Mouse (Mus musculus) T-cell, adult 2 months (primary cell): ENCODE data around the gene Wfdc21.

Experiments used
- DNase-seq: peaks from one replicate; pipeline ENCODE4 v3.0.0; 2022; ENCODE audit warnings: low spot score

Gene Wfdc21

DNA sequence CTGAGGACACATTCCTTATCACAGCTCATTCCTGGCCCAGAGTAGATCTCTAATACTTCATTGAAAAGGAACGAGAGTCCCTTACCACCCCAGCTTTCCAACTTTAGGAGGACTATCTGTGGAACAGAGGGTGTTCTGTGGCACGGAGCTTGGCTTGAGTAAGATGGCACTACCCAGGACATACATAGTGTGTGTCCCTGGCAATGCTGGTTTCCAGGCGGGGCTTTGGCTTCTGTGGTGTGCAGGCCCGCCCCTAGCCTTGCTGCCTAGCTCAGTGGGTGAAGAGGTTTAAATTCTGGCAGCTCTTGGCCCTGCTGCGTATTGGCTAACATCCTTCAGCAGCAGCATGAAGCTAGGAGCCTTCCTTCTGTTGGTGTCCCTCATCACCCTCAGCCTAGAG lies at the start of gene Wfdc21:
Gene Wfdc21 (plus strand): TSS at position 260 of the 400 bp plus-strand sequence.
- no peak for DNase-seq

- no peak for DNase-seq
Observed at GRCm38 (mm10) chr11:83703705-83704104, 43.0 kb upstream of the Wfdc21 start, which contains the start of gene Wfdc17. Gene Wfdc17 (plus strand): TSS chr11:83703991.

DNA sequence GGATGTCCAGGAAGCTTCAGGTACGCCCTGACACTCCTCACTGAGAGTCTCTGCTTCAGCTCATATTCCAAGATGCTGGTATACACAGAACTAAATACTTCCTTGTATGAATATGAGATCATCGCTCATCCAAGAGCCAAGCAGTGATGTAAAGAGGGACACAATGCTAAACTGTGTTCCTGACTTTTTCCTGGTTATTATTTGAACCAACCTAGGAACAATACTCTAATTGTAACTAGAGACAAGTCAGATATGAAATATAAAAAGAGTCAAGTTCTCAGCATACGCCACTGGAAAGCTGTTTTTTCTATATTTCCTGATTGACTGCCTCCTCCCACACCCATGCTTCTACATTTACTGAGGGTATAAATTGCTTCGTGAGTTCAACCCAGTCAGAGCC lies 38.0 kb upstream of the Wfdc21 start, which contains the start of gene Wfdc18:
Gene Wfdc18 (plus strand): TSS at position 301 of the 400 bp plus-strand sequence.
- DNase-seq: no peak

DNA sequence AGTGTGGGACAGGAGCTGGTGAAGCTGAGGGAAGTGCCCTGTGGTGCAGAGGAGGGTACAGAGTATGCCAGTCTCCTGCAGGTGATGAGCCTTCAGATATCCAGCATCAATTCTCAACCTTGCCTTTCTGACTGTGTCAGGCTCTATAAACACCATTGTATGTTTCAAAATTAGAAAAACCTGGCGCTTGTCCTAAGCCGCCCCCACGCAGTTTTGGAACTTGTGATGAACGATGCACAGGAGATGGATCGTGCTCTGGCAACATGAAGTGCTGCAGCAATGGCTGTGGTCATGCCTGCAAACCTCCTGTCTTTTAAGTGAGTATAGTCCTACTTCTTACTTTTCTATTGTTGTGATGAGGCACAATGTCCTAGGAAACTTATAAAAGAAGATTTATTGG lies 37.1 kb upstream of the Wfdc21 start:
- DNase-seq: no peak

GRCm38 (mm10) chr11:83712671-83713070 lies 34.1 kb upstream of the Wfdc21 start:
- DNase-seq: no peak

DNA sequence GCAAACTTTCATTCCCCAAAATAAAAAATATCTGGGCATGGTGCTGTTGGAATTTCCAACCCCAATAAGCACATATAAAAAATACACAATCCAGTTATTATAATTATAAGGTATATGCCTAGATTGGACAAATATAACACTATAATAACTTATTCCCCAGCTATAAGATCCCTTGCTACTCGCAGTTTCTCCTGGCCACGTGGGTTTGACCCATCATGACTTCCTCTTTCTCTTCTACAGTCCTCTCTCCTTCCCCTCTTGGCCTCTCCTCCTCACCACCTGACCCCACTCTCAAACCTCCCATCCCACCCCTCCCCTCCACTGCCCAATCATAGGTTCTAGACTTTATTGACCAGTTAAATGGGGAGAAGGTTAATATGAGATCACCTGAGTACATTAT lies 32.8 kb upstream of the Wfdc21 start:
- no peak for DNase-seq

GRCm38 (mm10) chr11:83717042-83717665 lies 29.6 kb upstream of the Wfdc21 start:
- DNase-seq: no peak

DNA sequence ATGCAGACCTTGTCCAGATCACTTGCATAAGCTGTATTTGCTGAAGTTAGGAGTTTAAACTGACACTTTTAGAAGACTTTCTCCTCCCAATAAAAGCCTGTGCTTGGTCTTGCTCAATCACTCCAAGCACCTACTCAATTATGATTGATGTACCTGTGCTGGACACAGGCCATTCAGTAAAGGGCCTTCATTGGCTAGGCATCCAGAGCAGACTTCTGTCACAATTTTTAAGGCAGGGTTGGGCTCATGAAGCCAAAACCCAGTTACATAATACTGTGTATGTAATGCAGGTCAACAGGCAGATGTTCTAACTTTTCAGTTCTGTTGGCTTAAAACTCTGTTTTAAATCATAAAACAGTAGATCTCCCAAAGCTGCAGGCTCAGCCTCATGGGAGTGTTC lies 26.0 kb upstream of the Wfdc21 start:
- no peak for DNase-seq

DNA sequence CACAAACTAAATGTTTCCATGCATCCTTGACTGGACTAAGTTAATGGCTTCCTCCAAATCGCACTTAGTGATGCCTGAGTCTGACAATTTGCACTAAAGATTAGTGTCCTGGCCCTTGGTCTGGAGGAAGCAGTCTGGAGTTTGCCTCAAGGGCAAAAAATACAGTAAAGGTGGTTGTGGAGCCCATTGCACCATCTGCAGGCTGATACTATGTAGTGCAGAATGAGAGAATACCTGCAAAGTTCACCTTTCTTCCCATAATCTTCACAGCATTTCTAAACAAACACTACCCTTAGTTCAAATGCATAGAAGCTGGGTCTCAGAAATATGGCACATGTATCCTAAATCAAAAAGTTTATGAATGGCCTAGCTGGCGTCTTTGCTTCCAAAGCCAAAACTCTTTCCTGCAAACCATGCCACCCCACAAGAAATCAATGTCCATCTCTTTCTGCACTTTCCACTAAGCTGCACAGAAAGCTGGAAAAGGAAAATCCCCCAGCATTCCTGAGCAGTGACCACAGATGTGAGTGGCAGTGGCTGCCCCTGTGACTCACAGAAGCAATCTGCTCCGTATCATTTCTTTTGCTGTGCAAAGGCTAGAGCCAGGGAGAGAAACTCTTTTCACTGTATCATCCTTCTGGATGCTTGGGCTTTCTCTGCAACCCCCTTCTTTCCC lies 17.8 kb upstream of the Wfdc21 start:
- DNase-seq: no peak

GRCm38 (mm10) chr11:83731116-83731515 lies 15.6 kb upstream of the Wfdc21 start:
- DNase-seq: no peak

DNA sequence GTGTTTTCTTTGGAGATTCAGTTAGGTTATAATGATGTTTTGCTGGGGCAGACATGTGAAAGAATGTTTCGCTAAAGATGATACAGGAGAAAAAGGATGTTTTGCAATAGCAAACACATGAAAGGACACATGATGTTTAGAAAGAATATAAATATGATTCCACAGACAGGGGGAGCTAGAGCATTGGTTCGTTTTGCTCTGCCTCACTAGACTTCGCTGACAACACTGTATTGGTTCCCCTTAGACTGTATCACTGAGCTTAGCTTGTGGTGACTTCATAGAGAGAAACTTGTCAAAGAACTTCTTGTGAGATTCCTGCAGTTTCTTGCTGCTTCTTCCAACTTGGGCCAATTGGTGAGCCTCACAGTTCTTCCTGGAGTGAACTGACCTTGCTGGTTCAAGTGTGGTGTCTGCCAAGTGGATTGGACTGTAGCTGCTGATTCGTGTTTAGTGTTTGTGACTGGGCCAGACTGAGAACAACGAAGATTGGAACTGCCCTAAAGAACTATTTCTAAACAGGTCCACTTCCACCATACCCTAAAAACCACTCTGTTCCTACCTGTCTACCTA lies 13.6 kb upstream of the Wfdc21 start:
- no peak for DNase-seq

GRCm38 (mm10) chr11:83734215-83734614 lies 12.5 kb upstream of the Wfdc21 start:
- no peak for DNase-seq

GRCm38 (mm10) chr11:83735881-83736280 lies 10.9 kb upstream of the Wfdc21 start:
- no peak for DNase-seq

GRCm38 (mm10) chr11:83737109-83737558 lies 9.6 kb upstream of the Wfdc21 start:
- no peak for DNase-seq

DNA sequence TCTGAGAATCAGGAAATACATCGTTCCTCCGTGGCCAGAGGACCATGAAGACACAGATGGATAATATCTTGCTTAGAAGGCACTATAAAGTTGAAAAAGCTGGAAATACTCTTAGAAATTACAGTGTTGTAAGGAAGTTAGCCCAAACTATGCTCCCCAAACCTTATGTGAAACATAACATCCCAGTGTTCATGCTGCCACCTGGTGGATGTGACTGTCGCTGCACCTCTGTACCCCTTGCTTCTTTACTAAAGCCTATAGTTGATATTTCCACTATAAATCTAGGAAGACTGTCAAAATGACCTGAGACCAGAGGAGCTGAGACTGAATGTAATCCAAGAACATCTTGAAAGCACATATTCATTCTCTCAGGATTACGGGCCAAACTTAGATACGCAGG lies 7.5 kb upstream of the Wfdc21 start:
- DNase-seq: peak; percentile 53

GRCm38 (mm10) chr11:83740443-83740991 lies 6.2 kb upstream of the Wfdc21 start:
- no peak for DNase-seq

DNA sequence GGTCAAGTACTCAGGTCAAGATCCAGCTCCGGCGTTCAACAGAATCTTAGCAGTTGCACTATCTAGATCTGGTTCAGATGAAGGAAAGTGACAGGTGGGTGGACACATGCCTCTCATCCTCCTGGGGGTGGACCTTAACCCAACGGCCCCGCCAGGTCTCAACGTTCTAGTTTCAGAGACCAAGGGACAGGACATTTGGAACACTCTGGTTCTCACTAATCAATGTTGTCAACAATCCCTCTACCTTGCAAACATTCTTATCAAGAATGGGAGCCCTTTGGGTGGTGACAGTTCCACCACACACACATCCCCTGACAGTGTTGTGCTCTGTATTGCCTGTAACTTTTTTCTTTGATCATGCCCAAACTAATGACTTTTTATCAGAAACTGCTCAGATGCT lies 4.9 kb upstream of the Wfdc21 start:
- no peak for DNase-seq

DNA sequence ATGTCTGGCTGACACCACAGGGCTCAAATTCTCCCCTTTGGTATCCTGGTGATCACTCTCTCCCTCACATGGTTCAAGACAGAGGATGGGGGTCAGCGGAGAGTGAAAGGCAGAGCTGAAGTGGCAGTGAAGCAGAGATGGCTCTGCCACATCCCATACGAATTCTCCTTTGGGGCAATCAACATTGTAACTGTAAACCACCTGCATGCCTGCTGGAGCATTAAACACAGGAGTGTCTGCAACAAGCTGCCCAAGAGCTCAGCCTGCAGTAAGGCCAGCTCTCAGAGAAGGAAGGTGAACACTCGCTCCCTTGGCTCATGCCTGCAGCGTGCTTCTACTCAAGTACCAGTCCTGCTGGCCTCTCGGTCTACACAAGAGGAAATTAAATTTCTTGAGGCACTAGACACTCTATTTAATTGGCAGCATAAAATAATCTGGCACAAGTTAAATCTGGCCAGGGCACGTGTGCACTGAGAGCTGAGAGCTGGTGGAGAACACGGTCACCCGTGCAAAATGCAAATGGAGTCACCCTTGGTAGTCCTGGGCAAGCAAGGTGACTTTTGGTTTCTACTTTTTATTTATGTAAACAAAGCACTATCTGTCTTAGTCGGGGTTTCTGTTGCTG lies 3.9 kb upstream of the Wfdc21 start:
- no peak for DNase-seq

- no peak for DNase-seq
Observed at GRCm38 (mm10) chr11:83743525-83743924, 3.2 kb upstream of the Wfdc21 start.

GRCm38 (mm10) chr11:83746152-83746551 lies 588 bp upstream of the Wfdc21 start:
- DNase-seq: peak; percentile 8

DNA sequence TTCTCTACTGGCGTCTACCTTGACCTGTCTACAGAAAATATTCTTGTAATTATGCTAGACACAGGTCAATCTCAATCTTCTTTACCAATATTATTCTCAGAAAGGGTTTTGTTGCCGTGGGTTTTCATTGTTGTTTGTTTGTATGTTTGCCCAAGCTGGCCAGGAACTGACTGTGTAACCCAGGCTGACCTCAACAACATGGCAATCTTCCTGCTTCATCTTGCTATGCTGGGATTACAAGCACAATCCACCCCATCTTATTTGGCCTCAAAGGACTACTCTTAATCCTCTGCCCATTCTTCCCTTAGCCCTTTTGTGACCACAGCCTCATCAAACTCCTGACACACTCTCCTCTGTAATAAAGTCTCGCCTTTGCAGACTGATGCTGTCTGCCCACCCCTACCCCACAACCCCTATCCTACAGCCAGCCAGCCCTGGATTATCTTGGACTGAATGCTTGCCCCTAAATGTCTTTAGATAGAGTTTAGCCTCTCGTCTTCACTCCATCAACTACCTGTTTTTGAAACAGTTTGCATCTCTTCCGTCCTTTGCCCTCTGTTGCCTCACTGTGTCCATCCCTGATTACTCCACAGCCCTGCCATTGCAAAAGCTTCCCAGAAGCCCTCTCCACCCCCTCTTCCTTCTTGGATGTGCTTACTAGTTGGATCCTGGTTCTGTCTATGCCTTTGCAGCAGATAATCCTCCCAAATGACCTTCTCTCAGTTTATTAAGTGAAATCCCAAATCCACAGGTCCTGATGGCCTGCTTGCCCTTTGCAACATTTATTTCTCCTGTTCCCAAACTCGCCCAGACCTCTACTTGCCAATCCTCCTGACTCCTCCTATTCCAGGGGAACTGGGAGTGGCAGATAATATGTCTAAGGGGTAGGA lies 881 bp downstream of the Wfdc21 start:
- DNase-seq: no peak
